Mouse (Mus musculus): ENCODE data around the gene Rims3. TPM values are rescaled to one million over a fixed set of nuclear protein-coding genes. Genes with fewer than 3 reads are reported as not detected.

Rims3 gene
- polyA plus RNA-seq, 1 experiment from 2014 or later, result 0.21 TPM

- Histone ChIP-seq H3K9me3 (replicated peaks; ENCODE audit: low read length) (no peaks in the 10 kb centered on the region), H3K4me1 (replicated peaks; ENCODE audit: insufficient read depth, low read length) (no peaks in the 10 kb centered on the region), H3K4me2 (ENCODE audit: low read length) (no peak overlapping the region), H3K27ac (no peak overlapping the region), H3K27me3 (ENCODE audit: insufficient read depth, low read length) (no peaks in the 10 kb centered on the region), H3K36me3 (ENCODE audit: insufficient read depth, low read length) (no peaks in the 10 kb centered on the region), H3K4me3 (replicated peaks; ENCODE audit: low read depth, low read length) (no peak overlapping the region), H3K9ac (ENCODE audit: low read depth, low read length) (no peak overlapping the region)
- no peak for DNase-seq (ENCODE audit: low spot score)
- ATAC-seq (replicated peaks; ENCODE audit: low FRiP score, low read depth), result no peak
- TF ChIP-seq CTCF (IDR thresholded peaks at IDR 0.05; ENCODE audit: low read depth), result no peak
- WGBS, result 82% methylated on average over 6 of the region's 6 CpGs
These were observed 56.5 kb downstream of the Rims3 start for GRCm38 (mm10) chr4:120911086-120911485.

GRCm38 (mm10) chr4:120912866-120913265 is 58.2 kb downstream of the Rims3 start:
- Histone ChIP-seq H3K27ac (no peak overlapping the region), H3K9ac (ENCODE audit: low read depth, low read length) (no peak overlapping the region), H3K36me3 (ENCODE audit: insufficient read depth, low read length) (no peaks in the 10 kb centered on the region), H3K4me2 (ENCODE audit: low read length) (no peak overlapping the region), H3K27me3 (ENCODE audit: insufficient read depth, low read length) (no peaks in the 10 kb centered on the region), H3K4me1 (replicated peaks; ENCODE audit: insufficient read depth, low read length) (no peaks in the 10 kb centered on the region), H3K9me3 (replicated peaks; ENCODE audit: low read length) (no peaks in the 10 kb centered on the region), H3K4me3 (replicated peaks; ENCODE audit: low read depth, low read length) (no peak overlapping the region)
- WGBS, result 45% methylated on average over 4 of the region's 4 CpGs
- no peak for TF ChIP-seq CTCF (IDR thresholded peaks at IDR 0.05; ENCODE audit: low read depth)
- no peak; the same call in 1 of the 2 replicates for ATAC-seq (replicated peaks; ENCODE audit: low FRiP score, low read depth)
- no peak for DNase-seq (ENCODE audit: low spot score)

- H3K27ac ChIP-seq, result no peak overlapping the region
- 66% methylated on average over 8 of the region's 8 CpGs for WGBS
- ATAC-seq (replicated peaks; ENCODE audit: low FRiP score, low read depth), result peak; percentile 17; the same call in 1 of the 2 replicates
These were observed 58.8 kb downstream of the Rims3 start for GRCm38 (mm10) chr4:120913443-120913842.

GRCm38 (mm10) chr4:120913861-120914260 is 59.2 kb downstream of the Rims3 start:
- no peak overlapping the region for H3K4me2 ChIP-seq (ENCODE audit: low read length)
- ATAC-seq (replicated peaks; ENCODE audit: low FRiP score, low read depth) (no peak), DNase-seq (ENCODE audit: low spot score) (no peak)
- no peak overlapping the region for H3K27ac ChIP-seq
- 69% methylated on average over 1 of the region's 1 CpGs for WGBS
- TF ChIP-seq CTCF (IDR thresholded peaks at IDR 0.05; ENCODE audit: low read depth), result no peak
- no peaks in the 10 kb centered on the region for H3K9me3 ChIP-seq (replicated peaks; ENCODE audit: low read length)
- H3K4me3 ChIP-seq (replicated peaks; ENCODE audit: low read depth, low read length), result no peak overlapping the region
- no peaks in the 10 kb centered on the region for H3K27me3 ChIP-seq (ENCODE audit: insufficient read depth, low read length)
- H3K4me1 ChIP-seq (replicated peaks; ENCODE audit: insufficient read depth, low read length), result no peaks in the 10 kb centered on the region
- no peak overlapping the region for H3K9ac ChIP-seq (ENCODE audit: low read depth, low read length)
- no peaks in the 10 kb centered on the region for H3K36me3 ChIP-seq (ENCODE audit: insufficient read depth, low read length)

More at GRCm38 (mm10) chr4:120913443-120913842, 58.8 kb downstream of the Rims3 start:
- no peaks in the 10 kb centered on the region for H3K36me3 ChIP-seq (ENCODE audit: insufficient read depth, low read length)
- H3K4me2 ChIP-seq (ENCODE audit: low read length), result no peak overlapping the region
- no peak for TF ChIP-seq CTCF (IDR thresholded peaks at IDR 0.05; ENCODE audit: low read depth)
- no peak overlapping the region for H3K4me3 ChIP-seq (replicated peaks; ENCODE audit: low read depth, low read length)
- H3K27me3 ChIP-seq (ENCODE audit: insufficient read depth, low read length), result no peaks in the 10 kb centered on the region
- no peak for DNase-seq (ENCODE audit: low spot score)
- H3K4me1 ChIP-seq (replicated peaks; ENCODE audit: insufficient read depth, low read length), result no peaks in the 10 kb centered on the region
- no peak overlapping the region for H3K9ac ChIP-seq (ENCODE audit: low read depth, low read length)
- no peaks in the 10 kb centered on the region for H3K9me3 ChIP-seq (replicated peaks; ENCODE audit: low read length)

- Histone ChIP-seq H3K36me3 (ENCODE audit: insufficient read depth, low read length) (no peaks in the 10 kb centered on the region), H3K9ac (ENCODE audit: low read depth, low read length) (no peak overlapping the region), H3K27ac (no peak overlapping the region), H3K4me1 (replicated peaks; ENCODE audit: insufficient read depth, low read length) (no peaks in the 10 kb centered on the region), H3K4me3 (replicated peaks; ENCODE audit: low read depth, low read length) (no peak overlapping the region), H3K27me3 (ENCODE audit: insufficient read depth, low read length) (no peaks in the 10 kb centered on the region), H3K9me3 (replicated peaks; ENCODE audit: low read length) (no peaks in the 10 kb centered on the region), H3K4me2 (ENCODE audit: low read length) (no peak overlapping the region)
- no peak for DNase-seq (ENCODE audit: low spot score)
- WGBS, result 65% methylated on average over 4 of the region's 4 CpGs
- TF ChIP-seq CTCF (IDR thresholded peaks at IDR 0.05; ENCODE audit: low read depth), result no peak
- no peak for ATAC-seq (replicated peaks; ENCODE audit: low FRiP score, low read depth)
These were observed 59.9 kb downstream of the Rims3 start for GRCm38 (mm10) chr4:120914501-120914900.

- WGBS, result 95% methylated on average over 8 of the region's 8 CpGs
These were observed 66.8 kb downstream of the Rims3 start for GRCm38 (mm10) chr4:120921461-120921860.

More at GRCm38 (mm10) chr4:120921461-120921860, 66.8 kb downstream of the Rims3 start:
- no peak overlapping the region for H3K4me3 ChIP-seq (replicated peaks; ENCODE audit: low read depth, low read length)
- H3K4me1 ChIP-seq (replicated peaks; ENCODE audit: insufficient read depth, low read length), result no peaks in the 10 kb centered on the region
- no peak overlapping the region for H3K9ac ChIP-seq (ENCODE audit: low read depth, low read length)
- H3K4me2 ChIP-seq (ENCODE audit: low read length), result no peak overlapping the region
- no peaks in the 10 kb centered on the region for H3K27me3 ChIP-seq (ENCODE audit: insufficient read depth, low read length)
- no peak overlapping the region for H3K27ac ChIP-seq
- ATAC-seq (replicated peaks; ENCODE audit: low FRiP score, low read depth), result no peak
- TF ChIP-seq CTCF (IDR thresholded peaks at IDR 0.05; ENCODE audit: low read depth), result no peak
- DNase-seq (ENCODE audit: low spot score), result no peak
- no peaks in the 10 kb centered on the region for H3K9me3 ChIP-seq (replicated peaks; ENCODE audit: low read length)
- H3K36me3 ChIP-seq (ENCODE audit: insufficient read depth, low read length), result peaks cover 15% of the 10 kb centered on the region; the same call in 1 of the 2 replicates

Measured in kidney, postnatal 0 days (tissue).